Mouse (Mus musculus) CH12.LX (cell line): ENCODE results near the gene Cwc27. TPM values are rescaled to one million over a fixed set of nuclear protein-coding genes. Genes with fewer than 3 reads are reported as not detected.

Source experiments
- DNase-seq: peaks from one replicate; pipeline ENCODE4 v3.0.0-alpha.2; 2013; ENCODE audit errors: extremely low read depth
- H3K27ac ChIP-seq: 2 replicates; pipeline ENCODE4 v1.5.1; 2012; ENCODE audit warnings: low read depth, mild to moderate bottlenecking, control low read depth, moderate library complexity; ENCODE audit not compliant: insufficient read depth
- H3K27me3 ChIP-seq: replicated peaks from 2 replicates; pipeline ENCODE3; 2012; ENCODE audit warnings: inconsistent platforms
- H3K36me3 ChIP-seq, 2 experiments: replicated peaks in 1 of 2; 2 replicates each; pipeline versions ENCODE3 to v1.6.1; 2012; ENCODE audit warnings: inconsistent platforms in 1 of 2, low read length in 1 of 2, mild to moderate bottlenecking in 1 of 2, mixed read lengths in 1 of 2, moderate library complexity in 1 of 2; ENCODE audit not compliant: control insufficient read depth in 1 of 2, insufficient read depth in 1 of 2
- H3K4me1 ChIP-seq, 2 experiments: 2 replicates each; pipeline ENCODE4 v1.6.1; 2012; ENCODE audit warnings: inconsistent platforms in 1 of 2, moderate library complexity in 1 of 2; ENCODE audit not compliant: insufficient read depth in 2 of 2, control insufficient read depth in 1 of 2
- H3K4me2 ChIP-seq: 2 replicates; pipeline ENCODE4 v1.6.1; 2012; ENCODE audit warnings: low read depth, mild to moderate bottlenecking, control low read depth; ENCODE audit not compliant: poor library complexity, insufficient read depth, severe bottlenecking
- H3K4me3 ChIP-seq, 3 experiments: fragments of 150-350 bp in 1 of 3; sonication (generic) in 1 of 3; replicated peaks in 1 of 3; 2 replicates each; pipeline versions ENCODE3 to v1.5.1; 2011 to 2012; ENCODE audit warnings: low read depth in 2 of 3, low read length in 2 of 3, mild to moderate bottlenecking in 2 of 3, moderate library complexity in 2 of 3, control low read depth in 1 of 3, improper control_type of control experiment in 1 of 3, inconsistent platforms in 1 of 3, mixed read lengths in 1 of 3; ENCODE audit not compliant: poor library complexity in 1 of 3
- H3K79me2 ChIP-seq: replicated peaks from 2 replicates; pipeline ENCODE4 v1.6.1; 2012; ENCODE audit warnings: mild to moderate bottlenecking, moderate library complexity; ENCODE audit not compliant: control insufficient read depth, poor library complexity, insufficient read depth, severe bottlenecking; ENCODE audit errors: extremely low read depth
- H3K9ac ChIP-seq: 2 replicates; pipeline ENCODE4 v1.6.1; 2012; ENCODE audit warnings: low read depth, mild to moderate bottlenecking, control low read depth, moderate library complexity; ENCODE audit not compliant: insufficient read depth
- H3K9me3 ChIP-seq: replicated peaks from 2 replicates; pipeline ENCODE3; 2012; ENCODE audit warnings: low read length, inconsistent platforms, mixed read lengths
- BHLHE40 ChIP-seq: IDR thresholded peaks from 2 replicates; pipeline ENCODE4 v1.6.1; 2011; ENCODE audit warnings: mild to moderate bottlenecking, low read depth, low read length, improper control_type of control experiment
- CHD1 ChIP-seq: IDR thresholded peaks from 2 replicates; pipeline ENCODE4 v1.6.1; 2012; ENCODE audit warnings: low read depth, low read length, improper control_type of control experiment, inconsistent platforms
- CHD2 ChIP-seq: IDR thresholded peaks from 2 replicates; pipeline ENCODE4 v1.6.1; 2011; ENCODE audit warnings: low read length, improper control_type of control experiment
- E2F4 ChIP-seq: IDR thresholded peaks from 2 replicates; pipeline ENCODE4 v1.6.1; 2011; ENCODE audit warnings: low read depth, low read length, improper control_type of control experiment; ENCODE audit not compliant: insufficient replicate concordance
- ELF1 ChIP-seq: IDR thresholded peaks from 2 replicates; pipeline ENCODE4 v1.6.1; 2014; ENCODE audit warnings: low read depth, mild to moderate bottlenecking, inconsistent platforms, low read length, improper control_type of control experiment
- EP300 ChIP-seq: IDR thresholded peaks from 2 replicates; pipeline ENCODE4 v1.6.1; 2011; ENCODE audit warnings: low read length, improper control_type of control experiment
- IRF4 ChIP-seq: IDR thresholded peaks from 2 replicates; pipeline ENCODE4 v1.6.1; 2014; ENCODE audit warnings: low read depth, mild to moderate bottlenecking, inconsistent platforms, low read length, improper control_type of control experiment
- JUND ChIP-seq: conservative IDR thresholded peaks from 2 replicates; pipeline ENCODE4 v1.6.1; 2011; ENCODE audit warnings: low read depth, low read length, improper control_type of control experiment
- KAT2A ChIP-seq: IDR thresholded peaks from 2 replicates; pipeline ENCODE4 v1.6.1; 2012; ENCODE audit warnings: low read length, improper control_type of control experiment, inconsistent platforms; ENCODE audit not compliant: insufficient replicate concordance
- MAX ChIP-seq: IDR thresholded peaks from 2 replicates; pipeline ENCODE4 v1.6.1; 2011; ENCODE audit warnings: low read length, improper control_type of control experiment
- MAZ ChIP-seq: IDR thresholded peaks from 2 replicates; pipeline ENCODE4 v1.6.1; 2012; ENCODE audit warnings: low read depth, mild to moderate bottlenecking, inconsistent platforms, low read length, improper control_type of control experiment, moderate library complexity
- MEF2A ChIP-seq: IDR thresholded peaks from 2 replicates; pipeline ENCODE4 v1.6.1; 2014; ENCODE audit warnings: low read depth, mild to moderate bottlenecking, inconsistent platforms, low read length, improper control_type of control experiment, borderline replicate concordance
- MXI1 ChIP-seq: IDR thresholded peaks from 2 replicates; pipeline ENCODE4 v1.6.1; 2011; ENCODE audit warnings: mild to moderate bottlenecking, low read depth, low read length, improper control_type of control experiment
- NELFE ChIP-seq: IDR thresholded peaks from 2 replicates; pipeline ENCODE4 v1.6.1; 2011; ENCODE audit warnings: low read depth, low read length, improper control_type of control experiment
- PAX5 ChIP-seq: IDR thresholded peaks from 2 replicates; pipeline ENCODE4 v1.6.1; 2012; ENCODE audit warnings: low read length, inconsistent platforms, mixed read lengths
- RCOR1 ChIP-seq: conservative IDR thresholded peaks from 2 replicates; pipeline ENCODE4 v1.6.1; 2012; ENCODE audit warnings: low read depth, mild to moderate bottlenecking, inconsistent platforms, low read length, improper control_type of control experiment
- SIN3A ChIP-seq: IDR thresholded peaks from 2 replicates; pipeline ENCODE4 v1.6.1; 2012; ENCODE audit warnings: low read length, improper control_type of control experiment, inconsistent platforms
- SMC3 ChIP-seq: IDR thresholded peaks from 2 replicates; pipeline ENCODE4 v1.6.1; 2011; ENCODE audit warnings: low read depth, low read length, improper control_type of control experiment
- TBP ChIP-seq: conservative IDR thresholded peaks from 2 replicates; pipeline ENCODE4 v1.6.1; 2011; ENCODE audit warnings: low read depth, low read length, improper control_type of control experiment
- UBTF ChIP-seq: IDR thresholded peaks from 2 replicates; pipeline ENCODE4 v1.6.1; 2012; ENCODE audit warnings: low read depth, mild to moderate bottlenecking, inconsistent platforms, low read length, improper control_type of control experiment, moderate library complexity
- USF1 ChIP-seq: IDR thresholded peaks from 2 replicates; pipeline ENCODE4 v1.6.1; 2014; ENCODE audit warnings: low read depth, mild to moderate bottlenecking, inconsistent platforms, low read length, improper control_type of control experiment
- USF2 ChIP-seq: conservative IDR thresholded peaks from 2 replicates; pipeline ENCODE4 v1.6.1; 2011; ENCODE audit warnings: low read depth, low read length, improper control_type of control experiment
- ZC3H11A ChIP-seq: IDR thresholded peaks from 2 replicates; pipeline ENCODE4 v1.6.1; 2012; ENCODE audit warnings: low read depth, mild to moderate bottlenecking, inconsistent platforms, low read length, improper control_type of control experiment
- ZKSCAN1 ChIP-seq: IDR thresholded peaks from 2 replicates; pipeline ENCODE4 v1.6.1; 2012; ENCODE audit warnings: low read depth, inconsistent platforms, low read length, improper control_type of control experiment, borderline replicate concordance
- ZMIZ1 ChIP-seq: IDR thresholded peaks from 2 replicates; pipeline ENCODE4 v1.6.1; 2012; ENCODE audit warnings: low read depth, mild to moderate bottlenecking, inconsistent platforms, low read length, improper control_type of control experiment
- ZNF384 ChIP-seq: IDR thresholded peaks from 2 replicates; pipeline ENCODE4 v1.6.1; 2012; ENCODE audit warnings: low read depth, low read length, improper control_type of control experiment, inconsistent platforms
- dilution Hi-C: fragments of 300-500 bp; cut with MboI; formaldehyde crosslinking; loops from 2 replicates; pipeline ENCODE4 v1.14.3; 2020; ENCODE audit warnings: low sequenced_read_pairs; ENCODE audit not compliant: extremely low pct_unique_long_range_greater_than_20kb, extremely low pct_ligation_motif_present
- in situ Hi-C: fragments of 300-500 bp; cut with MboI; formaldehyde crosslinking; loops from 3 replicates; pipeline ENCODE4 v1.14.3; 2019; ENCODE audit warnings: low sequenced_read_pairs, low pct_ligation_motif_present, low pct_unique_long_range_greater_than_20kb, mixed read lengths
- polyA plus RNA-seq: library from polyadenylated mRNA; unstranded; fragments of >175 nt; gene quantifications from 2 replicates; pipeline ENCODE4 v1.2.1, GENCODE M21; 2012; ENCODE audit warnings: low read depth; ENCODE audit not compliant: insufficient read length
- total RNA-seq, 2 experiments: library from RNA; depleted of rRNA; stranded (reverse); fragments of 300-350 nt in 1 of 2; fragments of >200 nt in 1 of 2; gene quantifications; 2 replicates each; pipeline ENCODE4 v1.2.3; 2012 to 2014

Gene Cwc27
- total and polyA plus RNA-seq, 3 experiments: 24.9 to 38.4 (median 26.0) TPM

- no peak overlapping the region for H3K4me2 ChIP-seq
- no peak for DNase-seq
- no peak for TF ChIP-seq PAX5
- no peak for TF ChIP-seq KAT2A
- TF ChIP-seq MAX: no peak
- no peak for TF ChIP-seq CHD1
- no peak for TF ChIP-seq IRF4
- TF ChIP-seq ELF1: no peak
- TF ChIP-seq JUND: no peak
- no peak for TF ChIP-seq ZNF384
- no peak for TF ChIP-seq TBP
- no peak for TF ChIP-seq UBTF
- TF ChIP-seq SMC3: no peak
- no peak for TF ChIP-seq ZKSCAN1
- no peak for TF ChIP-seq EP300
- no peak for TF ChIP-seq CHD2
- no peak for TF ChIP-seq BHLHE40
- no peak for TF ChIP-seq USF1
- H3K79me2 ChIP-seq: peaks cover 16% of the 10 kb centered on the region
- dilution Hi-C loops: no loop called here
- H3K4me1 ChIP-seq: peaks cover 5 to 68% of the 10 kb centered on the region in 2 experiments; a peak in 3 of 4 replicates
- no peaks in the 10 kb centered on the region for H3K9me3 ChIP-seq
- no peaks in the 10 kb centered on the region for H3K27me3 ChIP-seq
- no peak overlapping the region for H3K9ac ChIP-seq
- peaks cover 3 to 39% of the 10 kb centered on the region in 2 experiments for H3K36me3 ChIP-seq
- H3K4me3 ChIP-seq: no peak overlapping the region
- in situ Hi-C loops: no loop called here
- H3K27ac ChIP-seq: no peak overlapping the region
Observed at GRCm38 (mm10) chr13:104821192-104821591, 4.2 kb upstream of the Cwc27 start.

- Histone ChIP-seq H3K9me3 (no peaks in the 10 kb centered on the region), H3K27me3 (no peaks in the 10 kb centered on the region), H3K4me1 (peaks cover 5 to 45% of the 10 kb centered on the region in 2 experiments; a peak in 3 of 4 replicates), H3K36me3 (peaks cover 3 to 30% of the 10 kb centered on the region in 2 experiments), H3K4me3 (peak overlapping the region; percentile 60 to 91 (median 84)), H3K9ac (peak overlapping the region; percentile 56), H3K79me2 (peaks cover 16% of the 10 kb centered on the region), H3K27ac (no peak overlapping the region), H3K4me2 (peak overlapping the region; percentile 99)
- dilution Hi-C loops: no loop called here
- DNase-seq: no peak
- in situ Hi-C loops: no loop called here
- TF ChIP-seq UBTF (no peak), ZNF384 (no peak), ZMIZ1 (no peak), USF2 (no peak), E2F4 (no peak), SIN3A (no peak), ELF1 (no peak), MEF2A (no peak), CHD2 (no peak), MAZ (no peak), ZC3H11A (no peak), IRF4 (no peak), RCOR1 (no peak), MXI1 (no peak), NELFE (no peak), EP300 (no peak), BHLHE40 (no peak), USF1 (no peak), JUND (no peak), SMC3 (no peak)
Observed at GRCm38 (mm10) chr13:104817696-104818095, 754 bp upstream of the Cwc27 start.
